Mouse (Mus musculus) Muller cell, postnatal 12 days (primary cell): ENCODE results near the gene Wnt11.

ENCODE experiments used
- DNase-seq: peaks from one replicate; pipeline ENCODE4 v3.0.0-alpha.2; 2015; ENCODE audit errors: inconsistent ontology term

Wnt11 gene

GRCm38 (mm10) chr7:98903884-98904283, 69.0 kb downstream of the Wnt11 start:
- DNase-seq: no peak
